ENCODE assay signal across 8 mouse cellular contexts in genomic region chr5:120269416-120269860, GRCm38 (mm10).
DNase-seq lines count a peak whose midpoint lies in the region; ATAC-seq and TF ChIP-seq lines count a peak whose summit lies in the region.

No protein-coding gene starts in this region.

- H3K4me1 ChIP-seq in heart, embryonic 14.5 days (ENCODE audit: control insufficient read depth in 2 of 2, insufficient read depth in 2 of 2, low read length in 2 of 2): no peaks in the 10 kb centered on the region
- H3K4me1 ChIP-seq in testis, adult 2 months (ENCODE audit: control insufficient read depth, insufficient read depth, low read length): no peaks in the 10 kb centered on the region; the same call in 1 of the 2 replicates
- peaks cover 12% of the 10 kb centered on the region for H3K4me1 ChIP-seq in limb, embryonic 13.5 days

- H3K36me3 ChIP-seq in heart, embryonic 14.5 days (ENCODE audit: control insufficient read depth, insufficient read depth, low read length): no peaks in the 10 kb centered on the region
- H3K36me3 ChIP-seq in testis, adult 2 months (ENCODE audit: control insufficient read depth, insufficient read depth, low read length): no peaks in the 10 kb centered on the region
- H3K36me3 ChIP-seq in limb, embryonic 13.5 days: no peaks in the 10 kb centered on the region

- no peak for TF ChIP-seq CTCF in testis, adult 2 months (IDR thresholded peaks at IDR 0.05; ENCODE audit: control insufficient read depth, insufficient read depth, insufficient replicate concordance, low read depth, low read length)

- H3K9me3 ChIP-seq in heart, embryonic 14.5 days (ENCODE audit: control insufficient read depth, low read length): peaks cover 6% of the 10 kb centered on the region; the same call in 1 of the 2 replicates
- 0 out of 2 replicates have a peak, but pooled peaks cover 4% of the 10 kb centered on the region for H3K9me3 ChIP-seq in limb, embryonic 13.5 days

- 3% methylated on average over 22 of the region's 22 CpGs for whole genome bisulfite sequencing in heart, embryonic 14.5 days
- WGBS in limb, embryonic 13.5 days: 16% methylated on average over 22 of the region's 22 CpGs

- no peak for TF ChIP-seq POLR2A in testis, adult 2 months (IDR thresholded peaks at IDR 0.05; ENCODE audit: control insufficient read depth, low read depth, low read length)

- DNase-seq in heart, adult 18-20 months: no peak
- DNase-seq in testis, postnatal 10 days (ENCODE audit: low spot score): no peak
- DNase-seq in gastrocnemius, postnatal 4 days (ENCODE audit: low spot score in 2 of 2): no peak
- no peak for DNase-seq in frontal cortex, postnatal 36 days (ENCODE audit: low spot score in 2 of 2)

- H3K27me3 ChIP-seq in heart, embryonic 14.5 days (ENCODE audit: control insufficient read depth, insufficient read depth, low read length): peaks cover 37% of the 10 kb centered on the region
- no peaks in the 10 kb centered on the region for H3K27me3 ChIP-seq in testis, adult 2 months (ENCODE audit: control insufficient read depth, insufficient read depth, low read length)
- H3K27me3 ChIP-seq in limb, embryonic 13.5 days: peaks cover 77% of the 10 kb centered on the region

- H3K27ac ChIP-seq in heart, embryonic 14.5 days (replicated peaks in 1 of 2; ENCODE audit: control insufficient read depth in 1 of 2, insufficient read depth in 1 of 2, low read depth in 2 of 2, low read length in 2 of 2): no peak overlapping the region
- H3K27ac ChIP-seq in testis, adult 2 months (ENCODE audit: control insufficient read depth, insufficient read depth, low read depth, low read length): no peak overlapping the region
- no peak overlapping the region for H3K27ac ChIP-seq in limb, embryonic 13.5 days

- H3K9ac ChIP-seq in heart, embryonic 14.5 days (ENCODE audit: low read length): no peak overlapping the region
- no peak overlapping the region for H3K9ac ChIP-seq in limb, embryonic 13.5 days

- ATAC-seq in heart, embryonic 14.5 days (ENCODE audit: insufficient number of reproducible peaks, insufficient read depth, low FRiP score, low read depth): no peak
- ATAC-seq in limb, embryonic 13.5 days (ENCODE audit: low FRiP score, low read depth): no peak
- ATAC-seq in megakaryocyte progenitor cell, adult 5-6 weeks (replicated peaks; ENCODE audit: poor library complexity): no peak

- peak overlapping the region; percentile 38 for H3K4me2 ChIP-seq in heart, embryonic 14.5 days (ENCODE audit: low read length)
- H3K4me2 ChIP-seq in limb, embryonic 13.5 days (replicated peaks): peak overlapping the region; percentile 41

- no peak overlapping the region for H3K4me3 ChIP-seq in heart, embryonic 14.5 days (ENCODE audit: control insufficient read depth in 1 of 2, insufficient read depth in 1 of 2, low read depth in 1 of 2, low read length in 2 of 2)
- H3K4me3 ChIP-seq in testis, adult 2 months (ENCODE audit: control insufficient read depth, low read depth, low read length): peak overlapping the region; percentile 71
- no peak overlapping the region for H3K4me3 ChIP-seq in limb, embryonic 13.5 days
